Mouse (Mus musculus): Measurements from ENCODE around the gene Sgms1.

DNA sequence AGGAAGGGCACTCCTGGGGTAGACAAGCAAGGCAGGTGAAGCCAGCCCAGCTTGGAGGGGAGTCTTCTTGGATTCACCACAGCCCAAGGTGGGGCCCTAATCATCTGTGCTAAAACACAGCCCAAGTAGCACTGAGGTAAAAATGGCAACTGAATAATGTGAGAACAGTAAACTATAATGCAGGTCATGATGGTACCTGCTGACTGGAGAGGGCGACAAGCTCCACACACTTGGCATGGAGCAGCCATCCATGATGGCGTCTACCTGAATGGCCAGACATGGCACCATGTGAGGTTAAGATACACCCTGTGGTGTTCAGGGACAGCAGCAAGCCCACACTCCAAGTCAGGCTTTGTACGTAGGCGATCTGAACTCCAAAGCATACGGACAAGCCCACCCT is 190.4 kb downstream of the Sgms1 start:
- TF ChIP-seq CTCF (IDR thresholded peaks at IDR 0.05; ENCODE audit: insufficient read depth, low read length), result no peak
- TF ChIP-seq POLR2A (IDR thresholded peaks at IDR 0.05; ENCODE audit: borderline replicate concordance, extremely low read depth, low read depth, low read length), result no peak

All from lung, adult 2 months (tissue).